Mouse (Mus musculus) midbrain, embryonic 15.5 days (tissue): ENCODE measurements around the gene Mrm1. TPM values are rescaled to one million over a fixed set of nuclear protein-coding genes. Genes with fewer than 3 reads are reported as not detected.
A peak's percentile ranks its signal among the peaks of the same experiment; 100 is the strongest.

Source experiments
- ATAC-seq: fragments of 200-750 bp; cut with Nextera tagmentation; replicated peaks from 2 replicates; pipeline ENCODE4 v1.8.0; 2017; ENCODE audit warnings: moderate TSS enrichment
- H3K27ac ChIP-seq: fragments of 300-500 bp; sonication (generic); 2 replicates; pipeline ENCODE4 v1.5.1; 2015; ENCODE audit warnings: mild to moderate bottlenecking, inconsistent platforms
- H3K27me3 ChIP-seq: fragments of 300-500 bp; sonication (generic); replicated peaks from 2 replicates; pipeline ENCODE4 v1.6.1; 2015; ENCODE audit warnings: inconsistent platforms
- H3K36me3 ChIP-seq: fragments of 300-500 bp; sonication (generic); replicated peaks from 2 replicates; pipeline ENCODE4 v1.6.1; 2015; ENCODE audit warnings: inconsistent platforms
- H3K4me1 ChIP-seq: fragments of 300-500 bp; sonication (generic); 2 replicates; pipeline ENCODE4 v1.6.1; 2015; ENCODE audit warnings: inconsistent platforms
- H3K4me2 ChIP-seq: fragments of 300-500 bp; sonication (generic); 2 replicates; pipeline ENCODE4 v1.6.1; 2015; ENCODE audit warnings: inconsistent platforms, mild to moderate bottlenecking, moderate library complexity
- H3K4me3 ChIP-seq: fragments of 300-500 bp; sonication (generic); 2 replicates; pipeline ENCODE4 v1.5.1; 2015; ENCODE audit warnings: mild to moderate bottlenecking, inconsistent platforms
- H3K9ac ChIP-seq: fragments of 300-500 bp; sonication (generic); 2 replicates; pipeline ENCODE4 v1.6.1; 2015; ENCODE audit warnings: mild to moderate bottlenecking, inconsistent platforms
- H3K9me3 ChIP-seq: fragments of 300-500 bp; sonication (generic); 2 replicates; pipeline ENCODE4 v1.6.1; 2016; ENCODE audit warnings: inconsistent platforms
- WGBS: fragments of 180-500 bp; shearing (Covaris S2); methylation state at CpG from one replicate; pipeline ENCODE4 v1.1.7; 2015; ENCODE audit warnings: mixed read lengths; 5-methylcytosine and 5-hydroxymethylcytosine counted together
- polyA plus RNA-seq: library from polyadenylated mRNA; unstranded; fragments of >200 nt; fragmentation: Nextera tagmentation; extraction: Ambion mirVana; gene quantifications from 2 replicates; pipeline ENCODE4 v1.2.1, GENCODE M21; 2015

Gene Mrm1
- polyA plus RNA-seq, 1 experiment from 2014 or later: 13.2 TPM

- H3K4me3 ChIP-seq: no peak overlapping the region
- H3K9me3 ChIP-seq: no peaks in the 10 kb centered on the region
- no peaks in the 10 kb centered on the region for H3K36me3 ChIP-seq
- peaks cover 13% of the 10 kb centered on the region; the same call in 1 of the 2 replicates for H3K4me1 ChIP-seq
- no peak overlapping the region for H3K27ac ChIP-seq
- H3K4me2 ChIP-seq: no peak overlapping the region
- WGBS: 21% methylated on average over 10 of the region's 10 CpGs
- H3K27me3 ChIP-seq: no peaks in the 10 kb centered on the region
- no peak overlapping the region for H3K9ac ChIP-seq
- no peak for ATAC-seq
Observed at GRCm38 (mm10) chr11:84797026-84797425, 22.3 kb downstream of the Mrm1 start.

GRCm38 (mm10) chr11:84794496-84795113 is 24.7 kb downstream of the Mrm1 start:
- no peak overlapping the region for H3K4me3 ChIP-seq
- no peak overlapping the region for H3K27ac ChIP-seq
- WGBS: 8% methylated on average over 17 of the region's 17 CpGs
- ATAC-seq: peak; percentile 91
- H3K36me3 ChIP-seq: no peaks in the 10 kb centered on the region
- no peaks in the 10 kb centered on the region for H3K27me3 ChIP-seq
- 0 out of 2 replicates have a peak overlapping the region, but pooled peaks have one; percentile 15 for H3K9ac ChIP-seq
- H3K9me3 ChIP-seq: no peaks in the 10 kb centered on the region
- peaks cover 13% of the 10 kb centered on the region; the same call in 1 of the 2 replicates for H3K4me1 ChIP-seq
- H3K4me2 ChIP-seq: peak overlapping the region; percentile 47

GRCm38 (mm10) chr11:84793545-84793944 is 25.8 kb downstream of the Mrm1 start:
- Histone ChIP-seq H3K4me2 (no peak overlapping the region), H3K4me3 (no peak overlapping the region), H3K27me3 (no peaks in the 10 kb centered on the region), H3K9me3 (no peaks in the 10 kb centered on the region), H3K36me3 (no peaks in the 10 kb centered on the region), H3K27ac (no peak overlapping the region), H3K4me1 (peaks cover 15% of the 10 kb centered on the region), H3K9ac (no peak overlapping the region)
- ATAC-seq: no peak

GRCm38 (mm10) chr11:84790383-84790782 is 28.9 kb downstream of the Mrm1 start:
- 45% methylated on average over 6 of the region's 6 CpGs for WGBS
- Histone ChIP-seq H3K9me3 (no peaks in the 10 kb centered on the region), H3K27me3 (no peaks in the 10 kb centered on the region), H3K4me2 (no peak overlapping the region), H3K27ac (no peak overlapping the region), H3K9ac (no peak overlapping the region), H3K4me3 (no peak overlapping the region), H3K36me3 (no peaks in the 10 kb centered on the region), H3K4me1 (peaks cover 11% of the 10 kb centered on the region)
- no peak for ATAC-seq

GRCm38 (mm10) chr11:84780143-84780870 is 39.0 kb downstream of the Mrm1 start:
- no peak overlapping the region for H3K4me3 ChIP-seq
- H3K27me3 ChIP-seq: peaks cover 3% of the 10 kb centered on the region; the same call in 1 of the 2 replicates
- H3K36me3 ChIP-seq: no peaks in the 10 kb centered on the region
- H3K27ac ChIP-seq: no peak overlapping the region
- H3K4me1 ChIP-seq: peaks cover 28% of the 10 kb centered on the region
- WGBS: 3% methylated on average over 19 of the region's 19 CpGs
- H3K9me3 ChIP-seq: no peaks in the 10 kb centered on the region
- H3K9ac ChIP-seq: no peak overlapping the region
- no peak for ATAC-seq
- H3K4me2 ChIP-seq: peak overlapping the region; percentile 26

GRCm38 (mm10) chr11:84775560-84775959 is 43.8 kb downstream of the Mrm1 start:
- H3K36me3 ChIP-seq: no peaks in the 10 kb centered on the region
- H3K9ac ChIP-seq: no peak overlapping the region
- H3K4me3 ChIP-seq: no peak overlapping the region
- peaks cover 37% of the 10 kb centered on the region for H3K4me1 ChIP-seq
- ATAC-seq: 0 out of 2 replicates have a peak, but pooled peaks have one; percentile 40
- peaks cover 3% of the 10 kb centered on the region; the same call in 1 of the 2 replicates for H3K27me3 ChIP-seq
- peak overlapping the region; percentile 69 for H3K27ac ChIP-seq
- no peaks in the 10 kb centered on the region for H3K9me3 ChIP-seq
- H3K4me2 ChIP-seq: 0 out of 2 replicates have a peak overlapping the region, but pooled peaks have one; percentile 2
- WGBS: 3% methylated on average over 4 of the region's 4 CpGs

GRCm38 (mm10) chr11:84774870-84775514 is 44.3 kb downstream of the Mrm1 start:
- no peak overlapping the region for H3K4me3 ChIP-seq
- 43% methylated on average over 13 of the region's 13 CpGs for WGBS
- peaks cover 3% of the 10 kb centered on the region; the same call in 1 of the 2 replicates for H3K27me3 ChIP-seq
- peaks cover 31% of the 10 kb centered on the region for H3K4me1 ChIP-seq
- no peaks in the 10 kb centered on the region for H3K36me3 ChIP-seq
- peak overlapping the region; percentile 69 for H3K27ac ChIP-seq
- 0 out of 2 replicates have a peak, but pooled peaks have one; percentile 31 for ATAC-seq
- H3K9me3 ChIP-seq: no peaks in the 10 kb centered on the region
- no peak overlapping the region for H3K9ac ChIP-seq
- 0 out of 2 replicates have a peak overlapping the region, but pooled peaks have one; percentile 2 for H3K4me2 ChIP-seq

GRCm38 (mm10) chr11:84767898-84768297 is 51.4 kb downstream of the Mrm1 start:
- no peak overlapping the region for H3K27ac ChIP-seq
- H3K9ac ChIP-seq: no peak overlapping the region
- ATAC-seq: no peak
- H3K4me2 ChIP-seq: no peak overlapping the region
- H3K4me3 ChIP-seq: no peak overlapping the region
- no peaks in the 10 kb centered on the region for H3K27me3 ChIP-seq
- no peaks in the 10 kb centered on the region for H3K9me3 ChIP-seq
- H3K36me3 ChIP-seq: no peaks in the 10 kb centered on the region
- WGBS: 55% methylated on average over 6 of the region's 6 CpGs
- H3K4me1 ChIP-seq: peaks cover 33% of the 10 kb centered on the region

GRCm38 (mm10) chr11:84765125-84765524 is 54.2 kb downstream of the Mrm1 start:
- no peaks in the 10 kb centered on the region for H3K36me3 ChIP-seq
- no peaks in the 10 kb centered on the region for H3K9me3 ChIP-seq
- H3K4me2 ChIP-seq: no peak overlapping the region
- WGBS: 21% methylated on average over 5 of the region's 5 CpGs
- peaks cover 41% of the 10 kb centered on the region for H3K4me1 ChIP-seq
- no peak overlapping the region for H3K9ac ChIP-seq
- H3K4me3 ChIP-seq: no peak overlapping the region
- no peaks in the 10 kb centered on the region for H3K27me3 ChIP-seq
- ATAC-seq: no peak
- no peak overlapping the region for H3K27ac ChIP-seq

- Histone ChIP-seq H3K9me3 (no peaks in the 10 kb centered on the region), H3K9ac (no peak overlapping the region), H3K27me3 (no peaks in the 10 kb centered on the region), H3K4me1 (peaks cover 47% of the 10 kb centered on the region), H3K4me3 (no peak overlapping the region), H3K27ac (no peak overlapping the region), H3K36me3 (no peaks in the 10 kb centered on the region), H3K4me2 (0 out of 2 replicates have a peak overlapping the region, but pooled peaks have one; percentile 3)
- ATAC-seq: no peak
- 4% methylated on average over 21 of the region's 21 CpGs for WGBS
Observed at GRCm38 (mm10) chr11:84764527-84764961, 54.8 kb downstream of the Mrm1 start.

- no peaks in the 10 kb centered on the region for H3K9me3 ChIP-seq
- 16% methylated on average over 8 of the region's 8 CpGs for WGBS
- H3K4me2 ChIP-seq: 0 out of 2 replicates have a peak overlapping the region, but pooled peaks have one; percentile 3
- H3K36me3 ChIP-seq: no peaks in the 10 kb centered on the region
- ATAC-seq: no peak
- H3K4me1 ChIP-seq: peaks cover 51% of the 10 kb centered on the region
- H3K9ac ChIP-seq: no peak overlapping the region
- no peak overlapping the region for H3K4me3 ChIP-seq
- no peak overlapping the region for H3K27ac ChIP-seq
- H3K27me3 ChIP-seq: no peaks in the 10 kb centered on the region
Observed at GRCm38 (mm10) chr11:84764116-84764515, 55.2 kb downstream of the Mrm1 start.
